Mouse (Mus musculus) forebrain, embryonic 13.5 days (tissue): ENCODE data around the gene Ptpa. TPM values are rescaled to one million over a fixed set of nuclear protein-coding genes. Genes with fewer than 3 reads are reported as not detected.

Experiments used
- ATAC-seq: fragments of 200-750 bp; cut with Nextera tagmentation; 2 replicates; pipeline ENCODE4 v1.8.0; 2017
- H3K27ac ChIP-seq: fragments of 300-500 bp; sonication (generic); 2 replicates; pipeline ENCODE4 v1.5.1; 2015; ENCODE audit warnings: inconsistent platforms, mild to moderate bottlenecking, moderate library complexity
- H3K27me3 ChIP-seq: fragments of 300-500 bp; sonication (generic); 2 replicates; pipeline ENCODE4 v1.6.1; 2015; ENCODE audit warnings: mild to moderate bottlenecking, inconsistent platforms
- H3K36me3 ChIP-seq: fragments of 300-500 bp; sonication (generic); 2 replicates; pipeline ENCODE4 v1.6.1; 2015; ENCODE audit warnings: mild to moderate bottlenecking, inconsistent platforms; ENCODE audit not compliant: poor library complexity, severe bottlenecking
- H3K4me1 ChIP-seq: fragments of 300-500 bp; sonication (generic); 2 replicates; pipeline ENCODE4 v1.6.1; 2015; ENCODE audit warnings: inconsistent platforms
- H3K4me2 ChIP-seq: fragments of 300-500 bp; sonication (generic); 2 replicates; pipeline ENCODE4 v1.6.1; 2015; ENCODE audit warnings: inconsistent platforms, mild to moderate bottlenecking, moderate library complexity
- H3K4me3 ChIP-seq: fragments of 300-500 bp; sonication (generic); 2 replicates; pipeline ENCODE4 v1.5.1; 2015; ENCODE audit warnings: mild to moderate bottlenecking, inconsistent platforms
- H3K9ac ChIP-seq: fragments of 300-500 bp; sonication (generic); 2 replicates; pipeline ENCODE4 v1.6.1; 2015; ENCODE audit warnings: mild to moderate bottlenecking, inconsistent platforms
- H3K9me3 ChIP-seq: fragments of 300-500 bp; sonication (generic); replicated peaks from 2 replicates; pipeline ENCODE4 v1.6.1; 2016; ENCODE audit warnings: inconsistent platforms
- WGBS: fragments of 180-500 bp; shearing (Covaris S2); methylation state at CpG from one replicate; pipeline ENCODE4 v1.1.7; 2015; 5-methylcytosine and 5-hydroxymethylcytosine counted together
- polyA plus RNA-seq: library from polyadenylated mRNA; unstranded; fragments of >200 nt; fragmentation: Nextera tagmentation; extraction: Ambion mirVana; gene quantifications from 2 replicates; pipeline ENCODE4 v1.2.1, GENCODE M21; 2015

The Ptpa gene
- polyA plus RNA-seq, 1 experiment from 2014 or later = 126 TPM

DNA sequence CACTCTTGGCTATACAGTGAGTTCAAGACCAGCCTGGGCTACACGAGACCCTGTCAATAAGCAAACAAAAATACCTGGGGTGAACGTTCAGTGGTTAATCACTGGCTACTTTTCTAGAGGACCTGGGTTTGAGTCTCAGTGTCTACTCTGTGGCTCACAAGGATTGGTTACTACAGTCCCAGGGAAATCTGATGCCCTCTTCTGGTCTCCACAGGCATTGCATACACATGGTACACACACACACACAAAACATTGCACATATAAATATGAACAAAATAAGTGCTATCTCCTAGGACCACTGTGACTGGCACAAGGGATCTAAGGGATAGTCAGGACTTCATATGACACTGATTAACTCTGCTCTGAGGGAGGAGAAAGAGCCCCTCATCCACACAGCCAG, 26.8 kb upstream of the Ptpa start:
- no peak overlapping the region for H3K4me2 ChIP-seq
- H3K27ac ChIP-seq = no peak overlapping the region
- H3K27me3 ChIP-seq = no peaks in the 10 kb centered on the region
- peaks cover 18% of the 10 kb centered on the region for H3K4me1 ChIP-seq
- no peaks in the 10 kb centered on the region for H3K9me3 ChIP-seq
- no peak for ATAC-seq
- peaks cover 19% of the 10 kb centered on the region for H3K36me3 ChIP-seq
- H3K9ac ChIP-seq = no peak overlapping the region
- 95% methylated on average over 2 of the region's 2 CpGs for WGBS
- H3K4me3 ChIP-seq = no peak overlapping the region

GRCm38 (mm10) chr2:30392114-30392576, 23.7 kb upstream of the Ptpa start, which contains the start of gene Dolpp1:
TSS of gene Dolpp1 (plus strand) at chr2:30392254.
- peaks cover 22% of the 10 kb centered on the region for H3K4me1 ChIP-seq
- H3K9ac ChIP-seq = peak within 1 kb of the TSS; percentile 85
- H3K27ac ChIP-seq = peak within 1 kb of the TSS; percentile 91
- H3K9me3 ChIP-seq = no peaks in the 10 kb centered on the region
- H3K27me3 ChIP-seq = no peaks in the 10 kb centered on the region
- H3K36me3 ChIP-seq = peaks cover 27% of the 10 kb centered on the region
- peak within 1 kb of the TSS; percentile 71 for H3K4me3 ChIP-seq
- ATAC-seq = peak; percentile 99
- WGBS = 0% methylated on average over 39 of the region's 40 CpGs
- H3K4me2 ChIP-seq = peak within 1 kb of the TSS; percentile 98

GRCm38 (mm10) chr2:30392577-30393369, 23.1 kb upstream of the Ptpa start:
- Histone ChIP-seq H3K27ac (peak overlapping the region; percentile 91), H3K4me1 (peaks cover 22% of the 10 kb centered on the region), H3K9me3 (no peaks in the 10 kb centered on the region), H3K9ac (peak overlapping the region; percentile 85), H3K27me3 (no peaks in the 10 kb centered on the region), H3K36me3 (peaks cover 33% of the 10 kb centered on the region), H3K4me2 (peak overlapping the region; percentile 98), H3K4me3 (peak overlapping the region; percentile 71)
- ATAC-seq = peak; percentile 77
- under 1% methylated on average over 53 of the region's 54 CpGs for WGBS

GRCm38 (mm10) chr2:30393370-30393656, 22.5 kb upstream of the Ptpa start:
- no peaks in the 10 kb centered on the region for H3K27me3 ChIP-seq
- peaks cover 25% of the 10 kb centered on the region for H3K4me1 ChIP-seq
- no peaks in the 10 kb centered on the region for H3K9me3 ChIP-seq
- H3K36me3 ChIP-seq = peaks cover 39% of the 10 kb centered on the region
- ATAC-seq = no peak
- peak overlapping the region; percentile 98 for H3K4me2 ChIP-seq
- 71% methylated on average over 1 of the region's 1 CpGs for WGBS
- H3K4me3 ChIP-seq = peak overlapping the region; percentile 71
- H3K27ac ChIP-seq = peak overlapping the region; percentile 91
- H3K9ac ChIP-seq = peak overlapping the region; percentile 85

- no peak overlapping the region for H3K4me3 ChIP-seq
- ATAC-seq = no peak
Observed at GRCm38 (mm10) chr2:30395757-30396156, 20.1 kb upstream of the Ptpa start.

GRCm38 (mm10) chr2:30396246-30396645, 19.6 kb upstream of the Ptpa start:
- Histone ChIP-seq H3K4me3 (no peak overlapping the region), H3K4me2 (no peak overlapping the region), H3K36me3 (peaks cover 51% of the 10 kb centered on the region), H3K9ac (no peak overlapping the region), H3K27ac (no peak overlapping the region), H3K4me1 (peaks cover 50% of the 10 kb centered on the region), H3K27me3 (no peaks in the 10 kb centered on the region), H3K9me3 (no peaks in the 10 kb centered on the region)
- no peak for ATAC-seq
- 90% methylated on average over 7 of the region's 7 CpGs for WGBS

More at GRCm38 (mm10) chr2:30395757-30396156, 20.1 kb upstream of the Ptpa start:
- Histone ChIP-seq H3K36me3 (peaks cover 51% of the 10 kb centered on the region), H3K9ac (no peak overlapping the region), H3K4me1 (peaks cover 49% of the 10 kb centered on the region), H3K4me2 (no peak overlapping the region), H3K27ac (no peak overlapping the region), H3K27me3 (no peaks in the 10 kb centered on the region), H3K9me3 (no peaks in the 10 kb centered on the region)
- 93% methylated on average over 7 of the region's 7 CpGs for WGBS

- H3K27ac ChIP-seq = 0 out of 2 replicates have a peak overlapping the region, but pooled peaks have one; percentile 88
- 59% methylated on average over 10 of the region's 10 CpGs for WGBS
Observed at GRCm38 (mm10) chr2:30397986-30398512, 17.8 kb upstream of the Ptpa start.

DNA sequence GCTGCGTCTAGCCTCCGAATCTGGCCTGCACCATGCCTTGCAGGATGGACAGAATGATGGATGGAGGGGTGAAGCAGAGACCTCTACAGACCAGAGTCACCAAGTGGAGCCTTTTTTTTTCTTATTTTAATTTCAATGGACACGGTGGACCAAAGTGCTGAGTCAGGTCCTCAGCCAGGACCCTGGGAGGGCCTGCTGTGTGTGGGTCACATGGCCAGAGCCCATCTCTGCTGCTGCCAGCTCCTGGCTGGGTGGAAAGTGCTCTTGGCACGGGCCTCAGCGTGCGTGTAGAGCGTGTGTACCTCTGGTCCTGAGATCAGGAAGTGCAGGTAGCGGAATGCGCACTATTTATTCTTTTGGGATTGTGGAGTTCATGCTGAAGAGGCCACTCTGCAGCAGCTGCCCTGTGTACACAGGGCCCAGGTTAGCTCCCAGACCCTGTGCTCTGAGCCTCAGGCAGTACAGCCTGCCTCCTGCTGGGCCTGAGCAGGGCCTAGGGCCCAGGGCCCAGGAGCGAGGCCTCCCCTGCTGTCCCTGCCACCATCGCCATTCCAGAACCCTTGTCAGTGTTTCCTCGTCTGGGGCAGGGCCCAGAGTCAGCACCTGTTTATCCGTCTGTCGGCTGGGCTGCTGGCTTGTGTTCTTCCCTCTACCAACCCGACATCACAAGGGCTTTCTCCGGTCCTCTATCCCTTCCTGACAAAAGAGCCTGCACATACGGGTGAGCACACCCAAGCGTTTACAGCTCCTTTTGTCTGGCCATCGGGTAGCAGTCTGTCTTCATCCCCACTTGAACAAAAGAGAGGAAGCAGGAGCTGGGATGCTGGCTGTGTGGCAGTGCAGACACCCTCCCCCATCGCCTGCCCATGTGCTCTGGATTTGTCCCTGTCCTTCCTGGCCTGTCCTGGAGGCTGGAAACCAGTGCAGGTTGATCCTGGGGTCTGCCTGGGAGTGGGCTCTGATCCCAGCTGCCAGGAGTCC, 16.4 kb upstream of the Ptpa start:
- no peaks in the 10 kb centered on the region for H3K9me3 ChIP-seq
- peak overlapping the region; percentile 58 for H3K9ac ChIP-seq
- ATAC-seq = peak; percentile 73
- no peak overlapping the region for H3K4me3 ChIP-seq
- 0 out of 2 replicates have a peak overlapping the region, but pooled peaks have one; percentile 4 for H3K4me2 ChIP-seq
- peaks cover 28% of the 10 kb centered on the region for H3K4me1 ChIP-seq
- H3K27me3 ChIP-seq = no peaks in the 10 kb centered on the region
- peak overlapping the region; percentile 88 for H3K27ac ChIP-seq
- 19% methylated on average over 20 of the region's 20 CpGs for WGBS
- H3K36me3 ChIP-seq = peaks cover 76% of the 10 kb centered on the region

More at GRCm38 (mm10) chr2:30397986-30398512, 17.8 kb upstream of the Ptpa start:
- H3K4me2 ChIP-seq = no peak overlapping the region
- no peak overlapping the region for H3K4me3 ChIP-seq
- H3K4me1 ChIP-seq = peaks cover 42% of the 10 kb centered on the region
- peaks cover 69% of the 10 kb centered on the region for H3K36me3 ChIP-seq
- no peaks in the 10 kb centered on the region for H3K27me3 ChIP-seq
- no peaks in the 10 kb centered on the region for H3K9me3 ChIP-seq
- H3K9ac ChIP-seq = no peak overlapping the region
- no peak for ATAC-seq

DNA sequence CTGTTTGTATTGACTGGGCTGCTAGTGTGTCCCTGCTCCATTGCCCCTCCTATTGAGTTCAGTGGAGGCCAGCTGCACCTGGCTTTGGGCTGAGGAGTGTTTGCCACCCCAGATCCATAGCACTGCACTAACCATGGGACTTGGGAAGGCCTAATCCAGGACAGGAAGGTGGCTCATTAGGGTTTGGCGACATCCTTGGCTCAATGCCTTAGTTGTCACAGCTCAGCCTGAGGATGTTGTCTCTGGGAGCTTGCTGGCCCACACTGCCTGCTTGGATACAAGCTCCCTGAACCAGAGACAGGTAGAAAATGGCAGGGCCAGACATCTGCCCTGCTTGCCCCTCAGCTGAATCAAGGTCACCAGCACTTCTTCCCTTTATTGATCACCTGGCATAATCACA, 14.3 kb upstream of the Ptpa start:
- Histone ChIP-seq H3K9me3 (no peaks in the 10 kb centered on the region), H3K27me3 (no peaks in the 10 kb centered on the region), H3K4me3 (no peak overlapping the region), H3K36me3 (peaks cover 81% of the 10 kb centered on the region), H3K9ac (no peak overlapping the region), H3K4me1 (peaks cover 28% of the 10 kb centered on the region), H3K27ac (no peak overlapping the region), H3K4me2 (no peak overlapping the region)
- WGBS = 77% methylated on average over 1 of the region's 1 CpGs
- ATAC-seq = no peak

DNA sequence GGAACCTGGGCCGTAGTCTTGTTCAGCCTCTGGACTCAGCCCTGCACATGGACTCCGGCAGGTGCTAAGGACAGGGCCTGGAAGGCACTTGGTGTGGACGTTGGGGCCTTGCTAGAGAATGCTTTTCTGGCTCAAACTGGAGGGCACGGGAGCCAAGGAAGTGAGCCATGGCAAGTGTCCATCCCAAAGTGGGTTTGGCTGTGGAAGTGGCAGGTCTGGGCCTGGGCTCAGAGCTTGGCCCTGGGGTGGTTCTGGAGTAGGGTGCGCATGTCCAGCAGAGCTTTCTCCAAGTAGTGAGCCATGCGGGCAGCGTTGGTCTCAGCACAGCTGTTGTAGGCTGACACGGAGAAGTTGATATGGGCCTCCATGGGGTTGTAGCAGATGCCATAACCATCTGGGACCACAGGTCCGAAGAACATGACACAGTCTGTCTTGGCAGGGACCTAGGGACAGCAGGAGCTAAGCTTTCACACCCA, 13.4 kb upstream of the Ptpa start:
- peaks cover 81% of the 10 kb centered on the region for H3K36me3 ChIP-seq

GRCm38 (mm10) chr2:30402843-30403242, 13.0 kb upstream of the Ptpa start:
- ATAC-seq = no peak
- H3K9ac ChIP-seq = no peak overlapping the region
- peaks cover 28% of the 10 kb centered on the region for H3K4me1 ChIP-seq
- H3K4me2 ChIP-seq = no peak overlapping the region
- WGBS = 73% methylated on average over 2 of the region's 2 CpGs
- H3K9me3 ChIP-seq = no peaks in the 10 kb centered on the region
- no peak overlapping the region for H3K4me3 ChIP-seq
- H3K27ac ChIP-seq = no peak overlapping the region
- H3K27me3 ChIP-seq = no peaks in the 10 kb centered on the region
- H3K36me3 ChIP-seq = peaks cover 81% of the 10 kb centered on the region

More for the DNA sequence above, 13.4 kb upstream of the Ptpa start:
- H3K9me3 ChIP-seq = no peaks in the 10 kb centered on the region
- no peak for ATAC-seq
- no peak overlapping the region for H3K4me2 ChIP-seq
- H3K4me1 ChIP-seq = peaks cover 28% of the 10 kb centered on the region
- no peak overlapping the region for H3K4me3 ChIP-seq
- 89% methylated on average over 9 of the region's 9 CpGs for WGBS
- no peak overlapping the region for H3K27ac ChIP-seq
- H3K27me3 ChIP-seq = no peaks in the 10 kb centered on the region
- no peak overlapping the region for H3K9ac ChIP-seq
